Mouse (Mus musculus): ENCODE data around the gene Itpk1. TPM values are rescaled to one million over a fixed set of nuclear protein-coding genes. Genes with fewer than 3 reads are reported as not detected.

Itpk1 gene
- polyA plus RNA-seq, 1 experiment from 2014 or later: 5.5 TPM

DNA sequence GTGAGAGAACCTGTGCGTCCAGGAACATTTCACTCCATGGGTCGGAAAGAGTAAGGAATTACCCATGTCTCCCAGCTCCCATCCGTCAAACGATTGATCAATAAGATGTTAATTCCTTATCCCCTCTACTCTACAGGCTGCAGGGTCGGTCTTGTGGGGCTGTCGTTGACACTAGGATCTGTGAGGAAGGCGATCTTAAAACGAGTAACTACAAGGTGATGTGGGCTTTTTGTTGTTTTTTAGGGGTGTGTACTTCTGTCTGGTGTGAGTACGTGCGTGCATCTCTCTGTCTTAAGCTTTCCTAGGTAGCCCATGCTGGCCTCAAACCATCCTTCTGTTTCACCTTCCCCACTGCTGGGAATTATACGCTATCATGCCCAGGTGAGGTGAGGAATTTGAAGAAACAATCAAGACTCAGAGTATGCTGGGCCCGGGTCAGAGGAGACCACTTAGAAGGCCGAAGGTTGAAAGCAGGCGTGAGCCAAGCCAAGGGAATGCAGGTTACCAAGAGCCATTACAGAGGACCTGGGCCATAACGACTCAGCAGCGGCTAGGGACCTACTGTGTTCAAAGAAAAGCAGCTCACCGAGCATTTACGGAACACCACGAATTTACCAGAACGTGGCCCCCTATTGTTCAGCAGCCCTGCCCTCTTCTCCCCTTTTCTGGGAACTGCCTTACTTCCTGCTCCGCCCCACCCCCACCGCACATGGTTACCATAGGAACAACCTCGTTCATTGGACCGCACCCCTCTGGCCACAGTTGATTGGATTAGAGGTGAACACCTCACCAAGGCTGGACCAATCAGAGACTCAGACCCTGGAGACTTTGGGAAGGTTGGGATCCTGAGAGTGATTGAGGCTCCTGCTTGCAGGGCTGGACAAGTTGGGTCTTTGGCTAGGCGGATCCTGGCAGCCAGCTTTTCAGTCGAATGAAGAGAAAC lies 25.4 kb upstream of the Itpk1 start:
- Histone ChIP-seq H3K4me2 (peak overlapping the region; percentile 57), H3K9me3 (replicated peaks) (no peaks in the 10 kb centered on the region), H3K27me3 (replicated peaks) (no peaks in the 10 kb centered on the region), H3K36me3 (no peaks in the 10 kb centered on the region), H3K27ac (ENCODE audit: poor library complexity, severe bottlenecking) (no peak overlapping the region), H3K4me1 (replicated peaks) (peaks cover 22% of the 10 kb centered on the region), H3K4me3 (peak overlapping the region; percentile 21; the same call in 1 of the 2 replicates), H3K9ac (no peak overlapping the region)
- 38% methylated on average over 26 of the region's 26 CpGs for WGBS
- peak; percentile 94 for ATAC-seq (ENCODE audit: insufficient number of reproducible peaks, low FRiP score)

DNA sequence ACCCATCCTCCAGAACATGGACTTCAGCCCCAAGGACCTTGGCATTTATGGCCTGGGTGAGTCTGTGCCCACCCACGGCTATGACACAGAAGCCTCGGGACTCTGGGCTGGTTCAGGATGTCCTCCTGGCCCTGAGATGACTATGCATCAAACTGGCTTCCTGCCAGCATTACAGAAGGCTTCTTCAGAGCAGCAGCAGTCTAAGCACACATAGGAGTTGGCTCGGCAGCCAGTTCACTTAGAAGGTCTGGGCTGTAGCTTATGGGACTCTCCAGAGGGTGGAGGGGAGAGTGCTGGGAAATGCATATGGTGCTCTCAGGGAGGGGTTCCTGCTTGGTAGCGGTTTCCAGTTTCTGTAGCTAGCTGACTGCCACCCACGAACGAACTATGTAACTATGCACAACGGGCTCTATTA lies 21.0 kb upstream of the Itpk1 start:
- Histone ChIP-seq H3K36me3 (no peaks in the 10 kb centered on the region), H3K9ac (no peak overlapping the region), H3K9me3 (replicated peaks) (no peaks in the 10 kb centered on the region), H3K27me3 (replicated peaks) (no peaks in the 10 kb centered on the region), H3K4me2 (no peak overlapping the region), H3K4me1 (replicated peaks) (peaks cover 13% of the 10 kb centered on the region), H3K4me3 (no peak overlapping the region), H3K27ac (ENCODE audit: poor library complexity, severe bottlenecking) (no peak overlapping the region)
- 69% methylated on average over 7 of the region's 7 CpGs for WGBS
- ATAC-seq (ENCODE audit: insufficient number of reproducible peaks, low FRiP score): no peak

DNA sequence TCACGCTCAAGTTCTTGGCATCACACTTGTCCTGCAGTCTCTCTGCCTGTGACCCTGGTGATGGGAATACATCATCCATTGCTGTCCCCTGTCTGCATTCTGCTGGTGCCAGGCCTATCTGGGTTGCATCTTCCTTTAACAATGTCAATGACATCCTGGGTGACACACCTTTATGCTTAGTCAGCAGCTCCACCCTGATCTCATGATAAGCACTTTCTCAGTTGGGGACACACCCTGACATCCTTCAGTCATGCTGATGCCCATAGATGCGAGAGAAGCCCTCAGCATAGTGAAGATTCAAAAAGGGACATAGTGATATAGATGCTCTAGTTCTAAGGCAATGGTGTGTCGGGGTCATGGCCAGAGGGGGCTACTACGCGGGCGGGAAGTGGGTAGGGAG lies 20.4 kb upstream of the Itpk1 start:
- Histone ChIP-seq H3K9me3 (replicated peaks) (no peaks in the 10 kb centered on the region), H3K4me1 (replicated peaks) (peaks cover 7% of the 10 kb centered on the region), H3K27ac (ENCODE audit: poor library complexity, severe bottlenecking) (no peak overlapping the region), H3K4me3 (no peak overlapping the region), H3K36me3 (no peaks in the 10 kb centered on the region), H3K9ac (no peak overlapping the region), H3K27me3 (replicated peaks) (no peaks in the 10 kb centered on the region), H3K4me2 (no peak overlapping the region)
- ATAC-seq (ENCODE audit: insufficient number of reproducible peaks, low FRiP score): no peak
- 90% methylated on average over 6 of the region's 6 CpGs for WGBS

DNA sequence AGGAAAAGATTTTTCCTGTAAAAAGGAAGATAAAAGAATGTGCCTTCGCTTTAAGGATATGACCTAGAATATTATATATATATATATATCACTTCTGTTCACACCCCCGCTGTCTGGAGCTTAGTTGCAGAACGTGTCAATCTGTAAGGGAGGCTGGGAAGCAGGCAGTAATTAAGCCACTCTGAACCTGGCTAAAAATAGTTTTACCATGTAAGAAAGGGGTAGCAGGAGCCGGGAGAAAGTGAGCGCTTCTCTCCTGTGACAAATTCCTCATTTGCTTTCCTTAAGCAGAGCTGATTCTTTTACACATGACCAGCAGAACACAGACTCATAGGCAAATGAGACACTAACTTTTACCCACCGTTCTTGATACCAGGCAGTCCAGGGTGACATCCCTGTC lies 19.1 kb upstream of the Itpk1 start:
- no peak for ATAC-seq (ENCODE audit: insufficient number of reproducible peaks, low FRiP score)
- WGBS: 40% methylated on average over 6 of the region's 6 CpGs
- H3K4me2 ChIP-seq: no peak overlapping the region; the same call in 1 of the 2 replicates
- H3K27ac ChIP-seq (ENCODE audit: poor library complexity, severe bottlenecking): 0 out of 2 replicates have a peak overlapping the region, but pooled peaks have one; percentile 7
- H3K9me3 ChIP-seq (replicated peaks): no peaks in the 10 kb centered on the region
- no peak overlapping the region for H3K9ac ChIP-seq
- H3K4me3 ChIP-seq: no peak overlapping the region
- peaks cover 6% of the 10 kb centered on the region for H3K4me1 ChIP-seq (replicated peaks)
- no peaks in the 10 kb centered on the region for H3K27me3 ChIP-seq (replicated peaks)
- H3K36me3 ChIP-seq: no peaks in the 10 kb centered on the region

DNA sequence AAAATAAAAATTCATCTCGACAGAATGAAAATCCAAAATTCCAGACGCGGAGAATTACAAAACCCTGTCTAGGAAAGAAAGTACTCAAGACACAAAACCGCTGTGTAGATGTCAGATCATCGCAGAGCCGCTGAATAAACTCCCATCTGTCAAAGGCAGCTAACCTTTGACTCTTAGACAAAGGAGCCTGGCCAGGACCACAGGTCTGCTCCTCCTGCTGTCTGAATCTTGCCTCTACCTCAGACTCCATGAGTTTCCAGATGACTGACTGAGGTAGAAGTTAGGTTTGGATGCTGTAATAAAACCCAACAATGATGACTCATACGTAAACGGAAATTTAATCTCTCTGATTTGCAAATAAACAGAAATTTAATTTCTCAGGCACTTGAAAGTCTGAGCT lies 18.2 kb upstream of the Itpk1 start:
- Histone ChIP-seq H3K4me2 (no peak overlapping the region), H3K4me1 (replicated peaks) (peaks cover 6% of the 10 kb centered on the region), H3K27ac (ENCODE audit: poor library complexity, severe bottlenecking) (no peak overlapping the region), H3K4me3 (no peak overlapping the region), H3K27me3 (replicated peaks) (no peaks in the 10 kb centered on the region), H3K9ac (no peak overlapping the region), H3K9me3 (replicated peaks) (no peaks in the 10 kb centered on the region), H3K36me3 (no peaks in the 10 kb centered on the region)
- no peak for ATAC-seq (ENCODE audit: insufficient number of reproducible peaks, low FRiP score)
- WGBS: 81% methylated on average over 8 of the region's 8 CpGs

DNA sequence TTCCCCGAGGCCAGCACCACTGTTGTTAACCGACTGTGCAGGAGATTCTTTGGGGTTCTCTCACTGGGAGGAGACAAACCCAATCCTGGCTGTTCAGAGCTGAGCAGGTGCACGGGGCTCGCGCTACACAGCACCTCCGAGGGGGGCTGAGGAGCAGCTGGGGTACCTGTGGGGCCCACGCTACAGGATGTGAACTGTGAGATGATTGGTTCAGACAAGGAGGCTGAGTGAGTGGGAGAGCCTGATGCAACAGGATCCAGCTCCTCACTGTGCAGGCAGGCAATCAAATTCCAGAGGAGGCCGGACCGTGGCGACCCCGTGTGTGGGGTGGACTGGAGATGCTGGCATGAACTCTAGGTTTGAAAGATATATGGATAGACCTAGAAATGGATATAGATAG lies 17.7 kb upstream of the Itpk1 start:
- no peak overlapping the region for H3K4me3 ChIP-seq
- H3K4me2 ChIP-seq: no peak overlapping the region
- H3K36me3 ChIP-seq: no peaks in the 10 kb centered on the region
- no peak; the same call in 1 of the 2 replicates for ATAC-seq (ENCODE audit: insufficient number of reproducible peaks, low FRiP score)
- H3K9me3 ChIP-seq (replicated peaks): no peaks in the 10 kb centered on the region
- WGBS: 56% methylated on average over 11 of the region's 11 CpGs
- no peak overlapping the region for H3K9ac ChIP-seq
- H3K27me3 ChIP-seq (replicated peaks): no peaks in the 10 kb centered on the region
- H3K27ac ChIP-seq (ENCODE audit: poor library complexity, severe bottlenecking): no peak overlapping the region
- peaks cover 6% of the 10 kb centered on the region for H3K4me1 ChIP-seq (replicated peaks)

DNA sequence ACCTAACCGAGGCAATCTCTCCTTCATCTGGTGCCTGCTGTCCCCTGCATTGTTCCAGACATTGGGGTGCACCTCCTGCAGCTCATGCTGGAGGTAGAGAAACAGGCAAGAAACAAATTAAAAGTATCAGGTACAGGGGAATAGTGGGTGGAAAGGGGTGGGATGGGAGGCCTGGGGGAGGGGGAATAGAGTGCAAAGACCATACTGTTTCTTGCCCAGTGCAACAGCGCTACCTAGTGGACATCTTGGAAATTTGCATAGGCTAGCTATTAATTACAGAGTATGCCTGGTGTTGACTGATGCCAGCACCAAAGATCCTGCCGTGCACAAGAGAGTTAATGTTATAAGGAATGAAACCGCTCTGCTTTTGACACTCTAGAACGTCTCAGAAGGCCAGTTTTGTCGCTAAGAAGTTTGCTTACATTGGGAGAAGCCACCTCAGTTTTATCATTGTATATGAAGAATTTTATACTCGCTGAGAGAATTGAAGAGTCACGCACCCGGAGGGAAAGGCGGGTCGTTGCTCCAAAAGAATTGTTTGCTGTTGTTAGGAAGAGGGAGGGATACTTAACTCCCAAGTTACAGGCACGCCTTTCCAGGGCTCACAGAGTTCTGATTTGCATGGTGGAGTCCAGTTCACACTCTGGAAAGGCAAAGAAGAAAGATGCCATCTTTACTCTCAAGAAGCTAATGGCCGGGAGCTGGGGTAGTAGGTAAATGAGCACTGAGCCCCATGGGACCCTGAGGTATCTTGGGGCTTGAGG lies 15.0 kb upstream of the Itpk1 start:
- Histone ChIP-seq H3K4me3 (no peak overlapping the region), H3K27me3 (replicated peaks) (no peaks in the 10 kb centered on the region), H3K4me2 (no peak overlapping the region), H3K36me3 (no peaks in the 10 kb centered on the region), H3K9me3 (replicated peaks) (no peaks in the 10 kb centered on the region), H3K4me1 (replicated peaks) (peaks cover 6% of the 10 kb centered on the region), H3K27ac (ENCODE audit: poor library complexity, severe bottlenecking) (no peak overlapping the region), H3K9ac (no peak overlapping the region)
- no peak for ATAC-seq (ENCODE audit: insufficient number of reproducible peaks, low FRiP score)
- 32% methylated on average over 13 of the region's 13 CpGs for WGBS

DNA sequence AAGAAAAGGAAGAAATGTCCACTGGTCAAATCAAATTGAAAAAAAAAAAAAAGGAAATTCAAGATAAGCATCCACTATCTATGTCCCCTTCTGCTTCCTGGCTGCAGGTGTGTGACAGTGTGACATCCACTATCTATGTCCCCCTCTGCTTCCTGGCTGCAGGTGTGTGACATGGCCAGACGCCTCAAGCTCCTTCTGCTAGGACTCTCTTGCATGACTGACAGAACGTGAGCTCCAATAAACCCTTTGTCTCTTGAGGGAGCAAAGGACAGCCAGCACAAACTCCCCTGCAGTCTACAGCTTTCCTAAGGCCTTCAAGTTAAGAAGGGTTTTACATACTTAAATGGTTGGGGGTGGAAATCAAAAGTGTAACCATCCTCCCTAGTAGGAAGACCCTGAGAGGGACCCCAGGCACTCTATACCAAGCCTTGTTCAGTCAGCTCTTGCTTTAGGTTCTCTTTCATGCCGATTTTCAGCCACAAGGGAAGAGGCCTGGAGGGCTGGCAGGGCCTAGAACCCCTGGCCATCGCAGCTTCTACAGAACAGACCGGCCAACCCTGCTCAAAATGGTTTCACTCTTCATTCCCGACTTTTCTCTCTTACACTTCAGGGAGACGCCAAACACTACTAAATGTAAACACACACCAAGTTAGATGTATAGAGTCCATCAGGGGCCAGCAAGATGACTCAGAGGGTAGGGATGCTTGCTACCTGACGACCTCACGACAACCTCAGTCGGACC lies 10.1 kb upstream of the Itpk1 start:
- H3K4me3 ChIP-seq: no peak overlapping the region
- H3K9ac ChIP-seq: no peak overlapping the region
- no peaks in the 10 kb centered on the region for H3K9me3 ChIP-seq (replicated peaks)
- H3K4me2 ChIP-seq: no peak overlapping the region
- no peak overlapping the region for H3K27ac ChIP-seq (ENCODE audit: poor library complexity, severe bottlenecking)
- no peaks in the 10 kb centered on the region for H3K36me3 ChIP-seq
- 77% methylated on average over 10 of the region's 10 CpGs for WGBS
- no peaks in the 10 kb centered on the region for H3K4me1 ChIP-seq (replicated peaks)
- H3K27me3 ChIP-seq (replicated peaks): no peaks in the 10 kb centered on the region
- no peak for ATAC-seq (ENCODE audit: insufficient number of reproducible peaks, low FRiP score)

DNA sequence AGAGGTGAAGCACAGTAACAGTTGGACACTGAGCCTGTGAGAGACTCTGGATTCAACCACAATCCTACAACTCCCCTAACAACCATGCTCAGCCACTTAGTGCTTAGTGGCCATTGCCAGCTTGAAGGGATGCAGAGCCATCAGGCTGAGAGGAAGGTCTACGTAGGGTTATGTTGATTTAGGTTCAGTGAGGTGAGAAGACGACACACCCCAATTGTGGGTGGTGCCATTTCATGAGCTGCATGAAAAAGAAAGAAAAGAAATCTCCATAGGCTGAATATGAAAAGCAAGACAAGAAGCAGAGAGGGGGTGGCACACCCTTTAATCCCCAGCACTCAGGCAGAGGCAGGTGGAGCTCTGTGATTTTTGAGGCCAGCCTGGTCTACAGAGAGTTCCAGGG lies 9.4 kb upstream of the Itpk1 start:
- no peak overlapping the region for H3K27ac ChIP-seq (ENCODE audit: poor library complexity, severe bottlenecking)
- H3K4me2 ChIP-seq: no peak overlapping the region
- H3K4me1 ChIP-seq (replicated peaks): no peaks in the 10 kb centered on the region
- H3K4me3 ChIP-seq: no peak overlapping the region
- no peaks in the 10 kb centered on the region for H3K36me3 ChIP-seq
- 79% methylated on average over 2 of the region's 2 CpGs for WGBS
- no peak for ATAC-seq (ENCODE audit: insufficient number of reproducible peaks, low FRiP score)
- no peaks in the 10 kb centered on the region for H3K9me3 ChIP-seq (replicated peaks)
- H3K9ac ChIP-seq: no peak overlapping the region
- H3K27me3 ChIP-seq (replicated peaks): no peaks in the 10 kb centered on the region

DNA sequence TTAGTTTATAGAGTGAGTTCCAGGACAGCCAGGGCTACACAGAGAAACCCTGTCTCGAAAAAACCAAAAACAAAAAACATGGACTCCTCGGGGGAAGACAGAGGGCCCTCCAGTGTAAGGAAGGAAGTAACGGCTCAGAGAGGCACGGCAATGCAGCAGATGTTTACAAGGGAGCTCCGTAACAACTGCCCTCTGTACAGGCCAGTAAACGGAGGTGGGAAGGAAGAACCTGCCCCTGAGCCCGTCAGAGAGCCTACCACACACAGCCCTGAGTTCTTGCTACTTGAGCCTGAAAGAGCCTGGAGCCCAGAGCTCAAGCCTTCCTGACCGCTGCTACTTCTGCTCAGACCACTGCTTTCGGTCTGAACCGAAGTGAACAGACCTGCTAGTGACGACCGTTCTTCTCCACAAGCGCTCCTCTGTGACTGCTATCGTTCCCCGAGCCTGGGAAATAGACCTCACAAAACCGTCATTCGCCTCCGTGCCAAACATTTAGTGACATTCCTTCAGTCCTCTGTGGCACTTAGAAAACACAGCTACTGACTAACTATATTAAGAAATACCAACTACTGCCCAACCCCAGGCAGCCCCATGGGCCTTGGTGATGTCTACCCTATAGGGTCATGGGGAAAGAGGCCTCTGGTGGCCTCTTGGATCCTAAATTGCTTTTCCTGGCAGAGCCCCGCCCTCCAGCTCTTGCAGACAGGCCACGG lies 8.6 kb upstream of the Itpk1 start:
- Histone ChIP-seq H3K36me3 (no peaks in the 10 kb centered on the region), H3K27me3 (replicated peaks) (no peaks in the 10 kb centered on the region), H3K4me2 (no peak overlapping the region), H3K9me3 (replicated peaks) (no peaks in the 10 kb centered on the region), H3K4me1 (replicated peaks) (0 out of 2 replicates have a peak, but pooled peaks cover 2% of the 10 kb centered on the region), H3K9ac (no peak overlapping the region), H3K27ac (ENCODE audit: poor library complexity, severe bottlenecking) (no peak overlapping the region), H3K4me3 (no peak overlapping the region)
- ATAC-seq (ENCODE audit: insufficient number of reproducible peaks, low FRiP score): no peak
- 68% methylated on average over 20 of the region's 20 CpGs for WGBS

All from heart, embryonic 12.5 days (tissue).